Mouse (Mus musculus) kidney, adult 2 months (tissue): ENCODE measurements around the gene Pdxk.

ENCODE experiments used
- CTCF ChIP-seq: fragments of 200-500 bp; conservative IDR thresholded peaks from 2 replicates; pipeline ENCODE4 v1.5.1; 2011; ENCODE audit warnings: low read depth, mild to moderate bottlenecking, control low read depth, low read length, moderate library complexity, mixed read lengths; ENCODE audit not compliant: insufficient read depth, insufficient read length
- POLR2A ChIP-seq: fragments of 200-500 bp; IDR thresholded peaks from one replicate; pipeline ENCODE4 v1.6.1; 2011; ENCODE audit warnings: low read depth, low read length, control low read depth

DNA sequence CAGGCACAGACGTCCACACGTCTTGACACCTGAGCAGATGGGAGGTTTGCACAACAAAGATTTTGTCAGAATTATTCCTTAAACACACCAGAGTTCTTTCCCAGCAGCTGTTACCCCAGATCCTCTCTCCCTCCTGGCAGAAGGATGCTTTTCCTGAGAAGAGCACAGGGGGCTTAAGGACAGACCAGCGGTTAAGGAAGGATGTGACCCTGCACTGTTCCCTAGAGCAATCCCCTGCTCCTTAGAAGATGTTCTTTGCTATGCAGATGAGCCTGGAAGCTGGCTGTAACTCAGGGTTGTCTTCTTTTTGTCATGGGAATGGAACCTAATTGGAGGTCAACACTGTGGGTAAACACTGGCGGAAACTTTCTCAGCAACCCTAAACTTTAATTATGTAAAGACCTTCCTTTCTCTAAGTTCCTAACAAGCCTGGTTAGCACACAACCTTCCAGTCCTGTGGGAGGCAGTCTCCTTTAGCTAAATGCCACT lies 73.7 kb downstream of the Pdxk start:
- TF ChIP-seq CTCF: no peak
- TF ChIP-seq POLR2A: no peak
